Mouse (Mus musculus) monocyte, adult 5-6 weeks (primary cell): ENCODE data around the gene Pea15a. TPM values are rescaled to one million over a fixed set of nuclear protein-coding genes. Genes with fewer than 3 reads are reported as not detected.
A peak's percentile ranks its signal among the peaks of the same experiment; 100 is the strongest.

ENCODE experiments used
- ATAC-seq: fragments of 153-309, 156-312 bp; replicated peaks from 2 replicates; pipeline ENCODE4 v1.8.0; 2017; ENCODE audit warnings: mild to moderate bottlenecking; ENCODE audit not compliant: low TSS enrichment, insufficient number of reproducible peaks, severe bottlenecking, poor library complexity, low FRiP score
- total RNA-seq: library from RNA; stranded (forward); fragments of 200-1000, 200-491, 200-594 nt; gene quantifications from 3 replicates; pipeline ENCODE4 v1.2.3, GENCODE M21; 2017

The Pea15a gene
- total RNA-seq, 1 experiment from 2014 or later, result 23.9 TPM

DNA sequence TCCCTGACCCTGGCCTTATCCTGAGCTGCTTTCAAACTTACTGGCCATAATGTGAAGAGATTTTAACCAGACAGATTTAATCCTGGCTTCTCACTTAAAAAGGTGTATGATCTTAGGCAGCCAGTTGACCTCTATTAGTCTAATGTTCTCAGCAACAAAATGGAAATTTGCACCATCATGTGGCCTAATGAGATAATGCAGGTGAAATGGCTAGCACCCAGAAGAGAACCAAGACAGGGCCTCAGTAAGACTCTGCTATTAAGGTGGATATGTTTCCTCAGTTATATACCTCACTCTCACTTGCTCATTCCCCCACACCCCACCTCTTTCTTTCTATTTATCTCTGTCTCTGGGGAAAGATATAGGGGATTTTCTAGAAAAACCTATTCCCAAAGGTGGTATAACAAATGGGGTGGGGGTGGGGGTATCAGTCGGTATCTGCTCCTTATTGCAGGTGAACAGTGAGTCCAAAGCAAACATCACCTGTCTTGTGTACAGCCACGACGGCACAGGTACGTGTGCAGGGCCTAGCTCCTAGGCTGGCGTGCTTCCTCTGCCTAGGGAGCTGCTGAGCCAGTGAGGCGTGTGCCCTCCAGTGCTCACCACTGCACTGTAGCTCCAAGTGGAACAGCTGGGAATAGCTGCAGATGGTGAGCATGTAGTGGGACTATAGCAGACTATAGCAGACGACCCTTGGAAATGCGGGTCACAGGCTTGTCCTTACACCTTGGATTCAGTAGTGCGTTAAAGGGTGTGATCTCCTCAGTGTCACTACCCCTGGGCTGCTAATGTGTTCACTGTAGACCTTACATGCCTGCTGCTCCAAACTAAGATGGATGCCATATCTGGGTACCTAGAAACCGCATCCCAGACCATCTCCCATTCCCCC is 20.0 kb downstream of the Pea15a start:
- no peak for ATAC-seq

GRCm38 (mm10) chr1:172183915-172184314 is 22.7 kb downstream of the Pea15a start:
- no peak for ATAC-seq

DNA sequence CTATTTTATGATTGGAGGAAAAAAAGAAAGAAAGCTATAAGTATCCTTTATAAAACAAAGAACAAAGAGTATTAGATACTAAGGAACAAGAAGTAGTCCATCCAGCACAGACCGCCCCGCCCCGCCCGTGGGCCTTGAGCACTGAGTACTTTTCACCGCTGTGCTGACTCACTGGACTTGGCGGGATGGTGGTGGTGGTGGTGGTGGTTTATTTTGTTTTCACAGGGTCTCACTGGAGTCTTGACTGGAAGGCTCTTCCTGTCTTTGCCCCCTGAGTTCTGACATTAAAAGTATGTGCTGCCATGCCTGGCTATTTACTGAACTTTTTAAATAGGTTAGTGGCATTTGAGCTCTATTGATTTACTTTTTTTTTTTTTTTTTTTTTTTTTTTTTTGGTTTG is 23.5 kb downstream of the Pea15a start:
- ATAC-seq, result no peak

DNA sequence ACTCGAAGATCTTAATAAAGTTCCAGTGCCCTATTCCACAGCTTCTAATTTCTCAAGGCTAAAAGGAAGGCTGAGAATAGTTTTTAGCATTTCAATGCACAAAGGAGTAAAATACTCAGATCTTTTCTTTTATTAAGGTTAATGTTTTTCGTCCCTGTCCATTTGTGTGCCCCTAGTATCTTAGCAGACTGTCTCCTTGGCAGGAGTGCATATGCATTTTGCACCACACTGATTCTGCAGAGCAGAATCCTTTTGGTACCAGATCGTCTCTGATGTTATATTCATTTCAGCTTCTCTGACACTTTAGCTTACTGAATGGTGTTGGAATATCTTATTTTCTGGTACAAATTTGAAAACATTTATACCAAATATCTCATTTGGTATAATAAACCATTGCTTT is 24.8 kb downstream of the Pea15a start:
- no peak for ATAC-seq

- ATAC-seq, result no peak
Observed at GRCm38 (mm10) chr1:172180881-172181280, 25.7 kb downstream of the Pea15a start.

DNA sequence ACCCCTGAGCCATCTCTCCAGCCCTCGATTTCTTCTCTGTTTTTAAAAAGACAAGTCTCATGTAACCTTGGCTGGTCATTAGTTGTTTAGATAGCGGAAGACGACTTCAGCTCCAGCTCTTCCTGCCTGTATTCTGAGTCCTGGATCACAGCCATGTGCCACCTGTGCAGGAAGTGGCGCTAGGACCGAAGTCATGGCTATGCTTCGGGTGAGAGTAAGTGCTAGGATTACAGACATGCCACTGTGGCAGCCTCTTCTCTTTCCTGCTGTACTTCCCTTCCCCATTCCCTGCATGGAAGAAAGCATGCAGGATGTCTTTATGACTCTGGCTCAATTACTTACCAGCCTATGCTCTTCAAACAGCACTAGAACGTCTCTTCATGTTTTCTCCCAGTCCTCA is 27.5 kb downstream of the Pea15a start:
- ATAC-seq, result no peak

GRCm38 (mm10) chr1:172177791-172178190 is 28.8 kb downstream of the Pea15a start:
- no peak for ATAC-seq

DNA sequence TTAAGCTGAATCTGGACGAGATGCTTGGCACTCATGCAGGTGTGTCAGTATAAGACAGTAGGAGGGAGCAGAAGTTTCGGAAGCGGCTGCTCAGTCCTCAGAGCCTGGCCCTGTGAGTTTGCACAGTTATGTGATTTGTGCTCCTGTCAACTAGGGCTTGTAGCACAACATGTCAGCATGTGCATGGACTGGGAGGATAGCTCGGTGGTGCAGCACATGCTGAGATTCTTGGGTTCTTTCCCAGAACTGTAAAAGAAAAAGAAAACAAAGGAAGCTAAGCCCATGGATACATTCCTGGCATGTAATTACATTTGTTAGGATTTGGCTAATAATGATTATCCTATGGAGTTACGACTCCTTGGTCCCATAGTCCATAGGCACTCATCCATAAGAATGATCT is 33.4 kb downstream of the Pea15a start:
- no peak for ATAC-seq

- ATAC-seq, result no peak
Observed at GRCm38 (mm10) chr1:172172381-172172780, 34.2 kb downstream of the Pea15a start.

GRCm38 (mm10) chr1:172169809-172170208 is 36.8 kb downstream of the Pea15a start:
- ATAC-seq, result no peak

- no peak for ATAC-seq
Observed at GRCm38 (mm10) chr1:172167911-172168310, 38.7 kb downstream of the Pea15a start.

DNA sequence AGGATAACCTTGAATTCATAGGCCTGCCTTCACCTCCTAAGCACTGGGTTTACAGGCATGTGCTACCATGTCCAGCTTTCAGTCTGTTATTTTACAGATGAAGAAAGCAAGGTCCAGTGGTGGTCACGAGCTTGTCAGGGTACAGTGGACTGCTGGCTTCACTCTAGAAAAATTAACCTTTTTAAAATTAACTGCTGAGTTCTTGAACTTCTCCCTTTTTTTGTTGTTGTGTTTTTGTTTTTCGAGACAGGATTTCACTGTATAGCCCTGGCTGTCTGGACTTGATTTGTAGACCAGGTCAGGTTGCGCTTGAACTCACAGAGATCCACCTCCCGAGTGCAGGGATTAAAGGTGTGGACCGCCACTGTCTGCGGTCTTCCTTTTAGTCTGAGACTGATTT is 43.6 kb downstream of the Pea15a start:
- no peak for ATAC-seq

DNA sequence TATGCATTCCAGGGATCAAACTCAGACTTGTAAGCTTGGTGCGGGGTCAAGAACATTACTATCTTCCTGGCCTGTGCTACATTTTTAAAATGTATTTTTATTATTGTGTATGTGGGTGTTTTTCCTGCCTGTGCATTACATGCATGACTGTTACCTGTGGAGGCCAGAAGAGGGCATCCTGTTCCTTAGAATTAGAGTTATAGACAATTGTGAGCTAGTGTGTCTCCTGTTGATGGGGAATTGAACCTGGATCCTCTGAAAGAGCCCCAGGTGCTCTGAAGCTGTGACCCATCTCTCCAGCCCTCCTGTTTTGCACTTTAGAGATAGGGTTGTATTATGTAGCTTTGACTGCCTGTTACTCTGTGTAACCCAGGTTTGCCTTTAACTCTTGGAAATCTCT is 44.6 kb downstream of the Pea15a start:
- peak; percentile 47; the same call in 1 of the 2 replicates for ATAC-seq

- no peak for ATAC-seq
Observed at GRCm38 (mm10) chr1:172160508-172160907, 46.1 kb downstream of the Pea15a start.

- no peak for ATAC-seq
Observed at GRCm38 (mm10) chr1:172159970-172160369, 46.6 kb downstream of the Pea15a start.

- no peak for ATAC-seq
Observed at GRCm38 (mm10) chr1:172155518-172155917, 51.1 kb downstream of the Pea15a start.

DNA sequence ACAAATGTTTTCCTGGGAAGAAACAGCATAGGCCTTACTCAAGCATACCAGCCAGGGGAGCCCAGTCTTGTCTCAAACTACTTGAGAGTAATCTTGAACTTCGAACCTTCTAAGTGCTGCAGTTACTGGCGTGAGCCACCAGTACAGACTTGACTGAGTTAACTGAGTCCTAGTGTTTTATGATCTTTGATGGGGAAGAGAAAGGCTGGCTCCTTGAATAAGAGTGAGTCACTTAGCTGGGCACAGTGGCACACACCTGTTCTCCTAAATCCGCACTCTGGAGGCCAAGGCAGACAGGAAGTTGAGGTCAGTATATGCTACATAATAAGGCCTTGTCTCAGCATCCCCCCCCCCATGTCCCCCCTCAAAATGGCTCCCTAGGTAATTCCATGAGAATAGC is 52.1 kb downstream of the Pea15a start:
- no peak for ATAC-seq

DNA sequence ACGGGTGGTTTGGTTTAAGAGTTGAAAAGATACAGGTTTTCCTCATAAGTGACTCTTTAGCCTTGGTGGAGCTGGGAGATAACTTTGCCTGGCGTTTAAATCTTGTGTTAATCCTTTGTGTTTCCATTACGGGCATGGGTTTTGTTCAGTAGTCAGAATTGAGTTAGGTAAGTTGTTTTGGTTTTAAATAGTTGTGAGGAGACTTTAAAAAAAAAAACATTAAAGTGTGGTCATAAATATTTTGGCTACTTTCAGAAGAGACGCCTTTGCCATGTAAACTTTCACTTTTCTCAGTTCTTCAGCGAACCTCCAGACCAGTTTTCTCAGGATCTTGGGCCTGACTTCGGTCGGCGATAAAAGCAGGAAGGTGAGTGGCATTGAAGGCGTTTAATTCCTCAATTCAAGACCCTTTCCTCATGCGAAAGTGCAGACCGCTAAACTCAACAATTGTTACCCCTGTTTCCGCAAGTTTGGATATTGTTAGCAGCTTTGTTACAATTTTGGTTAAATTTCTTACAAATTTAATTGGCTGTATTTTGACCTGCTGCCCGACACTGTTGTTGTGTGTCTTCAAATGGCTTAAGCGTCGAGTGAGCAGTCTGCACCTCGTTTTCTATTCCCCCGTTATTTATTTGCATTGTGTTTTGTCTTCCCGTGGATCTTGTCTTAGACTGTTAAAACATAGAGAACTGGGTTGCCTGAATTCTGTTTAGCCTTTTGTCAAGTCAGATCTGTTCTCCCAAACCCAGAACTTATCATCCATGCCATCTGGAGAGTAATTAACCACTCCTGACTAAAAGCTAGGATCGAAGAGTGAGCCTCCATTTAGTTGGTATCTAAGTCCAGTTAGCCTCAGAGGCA is 57.4 kb downstream of the Pea15a start:
- no peak for ATAC-seq

DNA sequence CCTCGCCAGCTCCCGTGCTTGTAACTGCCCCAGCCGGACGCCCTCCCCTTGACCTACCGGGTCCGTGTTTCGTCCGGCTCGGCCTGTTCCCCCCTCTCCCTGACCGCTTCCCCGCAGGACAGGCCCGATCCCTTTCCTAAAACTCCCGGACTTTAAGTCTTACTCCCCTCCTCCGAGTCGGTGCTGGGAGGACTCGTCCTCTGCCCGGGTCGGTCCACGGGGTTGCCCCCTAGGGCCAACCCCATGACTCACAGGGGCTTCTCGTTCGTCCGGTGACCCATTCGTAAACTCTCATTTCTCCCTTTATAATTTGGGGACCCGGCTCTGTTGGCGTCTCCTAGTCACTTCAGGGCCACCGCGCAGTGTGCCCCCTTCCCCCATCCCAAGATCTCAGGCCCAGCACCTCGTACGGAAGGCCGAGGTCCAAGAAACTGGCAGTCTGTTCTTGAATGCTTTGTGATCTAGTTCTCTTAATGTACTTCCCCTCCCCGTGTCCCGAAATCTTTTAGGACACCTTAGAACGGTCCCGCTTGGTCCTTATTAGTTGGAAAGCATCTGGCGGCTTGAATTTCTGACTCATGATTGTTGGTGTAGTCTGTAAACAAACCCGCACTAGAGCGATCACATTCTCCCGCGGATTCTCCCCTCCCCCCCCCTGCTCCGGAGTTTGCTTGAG is 58.2 kb downstream of the Pea15a start:
- ATAC-seq, result peak; percentile 48
